Mouse (Mus musculus): ENCODE results near the gene Gm13693.
"Not testable (repeated sequence)": the region's sequence is repeated elsewhere in the genome, so short reads cannot be mapped to it uniquely, and the experiment has no call there.

Gene Gm13693

GRCm38 (mm10) chr2:83961203-83961602 lies at the start of gene Gm13693:
Gene Gm13693 (plus strand): TSS chr2:83961503.
- DNase-seq (ENCODE audit: low spot score in 2 of 2): not testable (repeated sequence)

DNA sequence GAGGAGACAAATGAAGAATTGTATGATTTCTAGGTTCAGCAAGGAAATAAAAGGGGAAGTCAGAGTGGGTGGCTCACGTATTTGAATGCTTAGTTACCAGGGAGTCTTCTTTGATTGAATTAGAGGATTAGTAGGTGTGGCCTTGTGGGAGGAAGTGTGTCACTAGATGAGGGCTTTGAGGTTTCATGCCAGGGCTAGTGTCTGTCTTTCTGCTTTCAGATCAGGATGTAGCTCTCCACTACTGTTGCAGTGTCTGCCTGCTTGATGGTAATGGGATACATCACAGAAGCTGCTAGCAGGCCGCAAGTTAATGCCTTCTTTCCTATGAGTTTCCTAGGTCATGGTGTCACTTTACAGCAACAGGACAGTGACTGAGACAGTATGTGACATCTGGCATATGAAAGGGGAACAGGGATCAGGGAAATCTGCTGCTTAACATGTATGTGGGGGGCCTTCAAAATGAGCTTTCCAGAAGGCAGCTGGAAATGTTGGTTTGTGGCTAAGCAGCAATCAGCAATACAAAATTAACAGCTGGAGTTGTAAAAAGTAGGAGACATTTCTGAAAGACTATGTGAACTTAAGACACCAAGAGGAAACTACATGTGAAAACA lies 31.7 kb upstream of the Gm13693 start:
- no peak for DNase-seq (ENCODE audit: low spot score in 2 of 2)

DNA sequence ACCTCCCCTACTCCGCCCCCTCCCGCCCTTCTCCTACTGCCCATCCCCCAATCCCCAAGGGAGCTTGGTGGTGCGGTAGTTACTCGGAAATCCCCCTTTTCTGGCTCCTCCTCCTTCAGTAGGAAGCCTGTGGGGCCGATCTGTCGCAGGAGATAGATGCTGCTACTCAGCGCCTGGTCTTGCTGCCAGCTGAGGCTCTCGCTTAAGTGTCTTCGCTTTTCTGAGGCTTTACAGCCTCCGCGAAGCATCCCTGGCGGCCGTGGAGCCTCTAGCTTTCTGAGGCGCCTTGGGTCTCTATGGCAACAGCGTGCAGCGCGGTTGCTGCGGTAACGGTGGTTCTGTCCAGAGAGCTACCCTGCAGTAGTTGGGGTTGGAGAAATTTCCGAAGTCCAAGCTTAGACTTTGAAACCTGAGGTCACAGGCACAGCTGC lies 20.4 kb upstream of the Gm13693 start, which contains the start of gene Zswim2:
Zswim2 (minus strand) TSS at position 298 of the 431 bp plus-strand sequence.
- DNase-seq (ENCODE audit: low spot score in 2 of 2): peak; percentile 93 to 95

DNA sequence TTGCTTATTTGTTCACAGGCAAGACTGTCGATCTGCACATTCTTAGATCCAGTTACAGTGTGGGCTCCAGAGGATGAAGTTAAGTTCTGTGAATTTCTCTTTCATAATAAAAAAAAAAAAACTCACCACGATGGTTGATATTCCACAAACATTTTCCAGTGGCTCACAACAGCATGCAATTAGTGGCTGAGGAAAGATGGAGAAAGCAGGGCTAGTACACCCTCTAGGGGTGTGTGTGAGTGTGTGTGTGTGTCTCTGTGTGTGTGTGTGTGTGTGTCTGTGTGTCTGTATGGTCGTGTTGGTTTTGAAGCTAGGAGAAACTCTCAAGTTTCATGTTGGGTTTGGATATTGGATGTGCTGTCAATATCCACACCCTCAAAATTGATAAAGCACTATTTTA lies 19.9 kb upstream of the Gm13693 start:
- no peak for DNase-seq (ENCODE audit: low spot score in 2 of 2)

DNA sequence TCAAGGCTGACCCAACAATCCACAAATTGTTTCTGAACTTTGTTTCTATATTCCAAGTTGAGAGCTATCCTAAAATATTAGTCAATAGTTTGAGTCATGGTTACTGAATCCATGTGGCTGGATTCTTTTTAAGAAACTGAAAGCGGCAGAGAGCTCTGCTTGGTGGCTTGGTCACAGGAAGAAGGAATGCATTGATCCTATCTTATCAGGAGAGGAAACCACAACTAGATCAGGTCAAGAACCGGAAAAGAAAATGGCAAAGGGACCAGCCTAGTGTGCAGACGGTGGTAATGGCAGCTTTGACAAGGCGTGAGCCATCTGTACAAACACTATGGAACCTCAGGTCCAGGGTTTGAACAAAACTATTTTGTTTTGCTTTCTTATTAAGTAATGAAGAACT lies 19.5 kb upstream of the Gm13693 start:
- DNase-seq (ENCODE audit: low spot score in 2 of 2): no peak

DNA sequence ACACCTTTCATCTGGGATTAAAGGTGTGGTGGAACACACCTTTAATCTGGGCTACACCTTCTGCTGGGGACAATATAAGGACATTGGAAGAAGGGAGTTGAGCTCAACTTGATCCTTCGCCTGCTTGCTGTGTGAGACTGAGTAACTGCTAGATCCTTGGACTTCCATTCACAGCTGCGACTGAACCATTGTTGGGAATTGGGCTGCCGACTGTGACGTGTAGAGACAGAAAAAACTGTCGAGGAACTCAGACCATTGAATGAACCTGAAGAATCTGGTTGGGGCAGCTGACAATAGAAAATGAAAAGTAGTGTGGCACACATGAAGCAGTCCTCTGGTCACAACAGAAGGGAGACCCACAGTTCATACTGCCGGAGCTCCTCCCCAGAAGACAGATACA lies 5.9 kb upstream of the Gm13693 start, which contains the start of gene Gm13698:
Gm13698 (plus strand) TSS at position 301 of the 400 bp plus-strand sequence.
- not testable (repeated sequence) for DNase-seq (ENCODE audit: low spot score in 2 of 2)

DNA sequence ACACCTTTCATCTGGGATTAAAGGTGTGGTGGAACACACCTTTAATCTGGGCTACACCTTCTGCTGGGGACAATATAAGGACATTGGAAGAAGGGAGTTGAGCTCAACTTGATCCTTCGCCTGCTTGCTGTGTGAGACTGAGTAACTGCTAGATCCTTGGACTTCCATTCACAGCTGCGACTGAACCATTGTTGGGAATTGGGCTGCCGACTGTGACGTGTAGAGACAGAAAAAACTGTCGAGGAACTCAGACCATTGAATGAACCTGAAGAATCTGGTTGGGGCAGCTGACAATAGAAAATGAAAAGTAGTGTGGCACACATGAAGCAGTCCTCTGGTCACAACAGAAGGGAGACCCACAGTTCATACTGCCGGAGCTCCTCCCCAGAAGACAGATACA lies 5.7 kb downstream of the Gm13693 start, which contains the start of gene Gm13695:
Gm13695 (plus strand) TSS at position 301 of the 400 bp plus-strand sequence.
- not testable (repeated sequence) for DNase-seq (ENCODE audit: low spot score in 2 of 2)

DNA sequence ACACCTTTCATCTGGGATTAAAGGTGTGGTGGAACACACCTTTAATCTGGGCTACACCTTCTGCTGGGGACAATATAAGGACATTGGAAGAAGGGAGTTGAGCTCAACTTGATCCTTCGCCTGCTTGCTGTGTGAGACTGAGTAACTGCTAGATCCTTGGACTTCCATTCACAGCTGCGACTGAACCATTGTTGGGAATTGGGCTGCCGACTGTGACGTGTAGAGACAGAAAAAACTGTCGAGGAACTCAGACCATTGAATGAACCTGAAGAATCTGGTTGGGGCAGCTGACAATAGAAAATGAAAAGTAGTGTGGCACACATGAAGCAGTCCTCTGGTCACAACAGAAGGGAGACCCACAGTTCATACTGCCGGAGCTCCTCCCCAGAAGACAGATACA lies 11.5 kb downstream of the Gm13693 start, which contains the start of gene Gm13696:
Gm13696 (plus strand) TSS at position 301 of the 400 bp plus-strand sequence.
- DNase-seq (ENCODE audit: low spot score in 2 of 2): not testable (repeated sequence)

DNA sequence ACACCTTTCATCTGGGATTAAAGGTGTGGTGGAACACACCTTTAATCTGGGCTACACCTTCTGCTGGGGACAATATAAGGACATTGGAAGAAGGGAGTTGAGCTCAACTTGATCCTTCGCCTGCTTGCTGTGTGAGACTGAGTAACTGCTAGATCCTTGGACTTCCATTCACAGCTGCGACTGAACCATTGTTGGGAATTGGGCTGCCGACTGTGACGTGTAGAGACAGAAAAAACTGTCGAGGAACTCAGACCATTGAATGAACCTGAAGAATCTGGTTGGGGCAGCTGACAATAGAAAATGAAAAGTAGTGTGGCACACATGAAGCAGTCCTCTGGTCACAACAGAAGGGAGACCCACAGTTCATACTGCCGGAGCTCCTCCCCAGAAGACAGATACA lies 17.3 kb downstream of the Gm13693 start, which contains the start of gene Gm13694:
Gm13694 (plus strand) TSS at position 301 of the 400 bp plus-strand sequence.
- DNase-seq (ENCODE audit: low spot score in 2 of 2): not testable (repeated sequence)

DNA sequence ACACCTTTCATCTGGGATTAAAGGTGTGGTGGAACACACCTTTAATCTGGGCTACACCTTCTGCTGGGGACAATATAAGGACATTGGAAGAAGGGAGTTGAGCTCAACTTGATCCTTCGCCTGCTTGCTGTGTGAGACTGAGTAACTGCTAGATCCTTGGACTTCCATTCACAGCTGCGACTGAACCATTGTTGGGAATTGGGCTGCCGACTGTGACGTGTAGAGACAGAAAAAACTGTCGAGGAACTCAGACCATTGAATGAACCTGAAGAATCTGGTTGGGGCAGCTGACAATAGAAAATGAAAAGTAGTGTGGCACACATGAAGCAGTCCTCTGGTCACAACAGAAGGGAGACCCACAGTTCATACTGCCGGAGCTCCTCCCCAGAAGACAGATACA lies 23.1 kb downstream of the Gm13693 start, which contains the start of gene Gm13697:
Gm13697 (plus strand) TSS at position 301 of the 400 bp plus-strand sequence.
- not testable (repeated sequence) for DNase-seq (ENCODE audit: low spot score in 2 of 2)

DNA sequence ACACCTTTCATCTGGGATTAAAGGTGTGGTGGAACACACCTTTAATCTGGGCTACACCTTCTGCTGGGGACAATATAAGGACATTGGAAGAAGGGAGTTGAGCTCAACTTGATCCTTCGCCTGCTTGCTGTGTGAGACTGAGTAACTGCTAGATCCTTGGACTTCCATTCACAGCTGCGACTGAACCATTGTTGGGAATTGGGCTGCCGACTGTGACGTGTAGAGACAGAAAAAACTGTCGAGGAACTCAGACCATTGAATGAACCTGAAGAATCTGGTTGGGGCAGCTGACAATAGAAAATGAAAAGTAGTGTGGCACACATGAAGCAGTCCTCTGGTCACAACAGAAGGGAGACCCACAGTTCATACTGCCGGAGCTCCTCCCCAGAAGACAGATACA lies 28.9 kb downstream of the Gm13693 start, which contains the start of gene Gm13691:
Gm13691 (plus strand) TSS at position 301 of the 400 bp plus-strand sequence.
- not testable (repeated sequence) for DNase-seq (ENCODE audit: low spot score in 2 of 2)

GRCm38 (mm10) chr2:83993639-83994255 lies 32.4 kb downstream of the Gm13693 start:
- DNase-seq (ENCODE audit: low spot score in 2 of 2): not testable (repeated sequence)

- not testable (repeated sequence) for DNase-seq (ENCODE audit: low spot score in 2 of 2)
These were observed 33.2 kb downstream of the Gm13693 start for GRCm38 (mm10) chr2:83994526-83994925.

- DNase-seq (ENCODE audit: low spot score in 2 of 2): peak in 1 of 2 experiments; percentile 23
These were observed 47.6 kb downstream of the Gm13693 start for GRCm38 (mm10) chr2:84008913-84009312.

DNA sequence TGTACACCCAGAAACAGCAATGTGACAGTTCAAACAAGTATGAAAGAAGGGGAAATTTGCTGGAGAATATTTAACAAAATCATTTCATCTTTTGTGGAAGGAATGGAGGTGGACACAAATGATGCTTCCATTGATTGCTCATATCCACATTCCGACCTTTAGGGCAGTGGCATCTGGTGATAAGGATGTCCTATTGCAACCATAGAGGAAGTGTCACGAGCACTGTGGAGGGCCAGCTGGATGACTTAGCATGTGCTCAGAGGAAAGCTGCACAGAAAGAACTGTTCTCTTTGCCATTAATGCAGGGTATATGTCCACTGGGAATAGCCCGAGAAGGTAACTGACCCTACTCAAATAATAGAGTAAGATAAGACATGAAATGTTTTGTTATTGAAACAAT lies 48.5 kb downstream of the Gm13693 start:
- DNase-seq (ENCODE audit: low spot score in 2 of 2): no peak
